Mouse (Mus musculus) embryonic fibroblast, embryonic 13.5 days (primary cell): Measurements from ENCODE around the gene Acot7.

Experiments
- CTCF ChIP-seq: IDR thresholded peaks from 2 replicates; pipeline ENCODE4 v1.5.1; 2011; ENCODE audit warnings: mild to moderate bottlenecking, control low read depth, low read length, moderate library complexity, borderline replicate concordance; ENCODE audit not compliant: insufficient read depth
- POLR2A ChIP-seq: IDR thresholded peaks from 2 replicates; pipeline ENCODE4 v1.6.1; 2011; ENCODE audit warnings: low read depth, mild to moderate bottlenecking, control low read depth, low read length, moderate library complexity

- TF ChIP-seq POLR2A (no peak), CTCF (no peak)
Measured at GRCm38 (mm10) chr4:152220771-152221410, 43.0 kb downstream of the Acot7 start.
